Mouse (Mus musculus) cortical plate, adult 2 months (tissue): ENCODE measurements around the gene Uchl5. TPM values are rescaled to one million over a fixed set of nuclear protein-coding genes. Genes with fewer than 3 reads are reported as not detected.

Experiments used
- H3K27ac ChIP-seq: fragments of 200-500 bp; 2 replicates; pipeline ENCODE4 v1.5.1; 2012; ENCODE audit warnings: low read length, control low read depth, inconsistent platforms; ENCODE audit not compliant: insufficient read depth
- H3K4me1 ChIP-seq: fragments of 200-500 bp; 2 replicates; pipeline ENCODE4 v1.6.1; 2011; ENCODE audit warnings: low read length; ENCODE audit not compliant: control insufficient read depth, insufficient read depth
- H3K4me3 ChIP-seq: fragments of 200-500 bp; 2 replicates; pipeline ENCODE4 v1.5.1; 2011; ENCODE audit warnings: mild to moderate bottlenecking, low read length, control low read depth; ENCODE audit not compliant: insufficient read depth
- CTCF ChIP-seq: fragments of 200-500 bp; IDR thresholded peaks from 2 replicates; pipeline ENCODE4 v1.5.1; 2011; ENCODE audit warnings: mild to moderate bottlenecking, control low read depth, low read length; ENCODE audit not compliant: insufficient read depth; ENCODE audit errors: extremely low read depth
- POLR2A ChIP-seq: fragments of 200-500 bp; IDR thresholded peaks from 2 replicates; pipeline ENCODE4 v1.6.1; 2011; ENCODE audit warnings: mild to moderate bottlenecking, low read length, control low read depth; ENCODE audit not compliant: insufficient read depth; ENCODE audit errors: extremely low read depth
- polyA plus RNA-seq: library from polyadenylated mRNA; depleted of rRNA; stranded (reverse); fragments of >200 nt; gene quantifications from 2 replicates; pipeline ENCODE4 v1.2.3, GENCODE M21; 2012; rRNA removed

The Uchl5 gene
- polyA plus RNA-seq, 1 experiment, result 33.6 TPM

- H3K4me3 ChIP-seq, result no peak overlapping the region
- H3K27ac ChIP-seq, result no peak overlapping the region
- TF ChIP-seq CTCF (no peak), POLR2A (no peak)
- no peaks in the 10 kb centered on the region for H3K4me1 ChIP-seq
These were observed 60.6 kb downstream of the Uchl5 start for GRCm38 (mm10) chr1:143837681-143838080.

DNA sequence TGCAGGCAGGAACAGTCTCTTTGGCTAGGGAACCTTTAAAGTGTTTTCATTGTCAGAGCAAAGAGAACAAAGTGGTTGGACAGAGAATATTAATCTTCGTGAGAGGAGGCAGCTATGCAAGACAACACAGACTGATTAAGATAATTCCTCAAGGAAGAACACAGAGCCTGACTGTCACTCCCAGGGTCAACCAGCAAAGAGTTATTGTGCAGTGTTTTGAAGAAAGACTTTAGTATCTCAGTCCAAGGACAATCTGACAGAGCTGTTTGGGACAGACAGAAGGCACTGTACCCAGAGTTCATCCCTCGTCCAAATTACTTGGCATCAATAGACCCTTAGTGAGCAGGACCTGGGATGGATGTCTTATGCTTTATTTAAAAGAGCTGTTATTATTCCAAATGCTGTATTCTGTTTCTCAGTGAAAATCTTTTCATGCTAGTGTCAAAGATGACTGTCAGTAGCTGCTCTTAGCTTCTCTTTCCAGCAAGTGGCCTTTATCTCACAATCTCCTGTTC is 61.9 kb downstream of the Uchl5 start:
- Histone ChIP-seq H3K4me3 (no peak overlapping the region), H3K27ac (no peak overlapping the region), H3K4me1 (no peaks in the 10 kb centered on the region)
- TF ChIP-seq CTCF, result no peak
- no peak for TF ChIP-seq POLR2A

GRCm38 (mm10) chr1:143852329-143852728 is 75.3 kb downstream of the Uchl5 start:
- H3K4me3 ChIP-seq, result no peak overlapping the region
- TF ChIP-seq CTCF (no peak), POLR2A (no peak)
- no peak overlapping the region for H3K27ac ChIP-seq
- no peaks in the 10 kb centered on the region for H3K4me1 ChIP-seq

DNA sequence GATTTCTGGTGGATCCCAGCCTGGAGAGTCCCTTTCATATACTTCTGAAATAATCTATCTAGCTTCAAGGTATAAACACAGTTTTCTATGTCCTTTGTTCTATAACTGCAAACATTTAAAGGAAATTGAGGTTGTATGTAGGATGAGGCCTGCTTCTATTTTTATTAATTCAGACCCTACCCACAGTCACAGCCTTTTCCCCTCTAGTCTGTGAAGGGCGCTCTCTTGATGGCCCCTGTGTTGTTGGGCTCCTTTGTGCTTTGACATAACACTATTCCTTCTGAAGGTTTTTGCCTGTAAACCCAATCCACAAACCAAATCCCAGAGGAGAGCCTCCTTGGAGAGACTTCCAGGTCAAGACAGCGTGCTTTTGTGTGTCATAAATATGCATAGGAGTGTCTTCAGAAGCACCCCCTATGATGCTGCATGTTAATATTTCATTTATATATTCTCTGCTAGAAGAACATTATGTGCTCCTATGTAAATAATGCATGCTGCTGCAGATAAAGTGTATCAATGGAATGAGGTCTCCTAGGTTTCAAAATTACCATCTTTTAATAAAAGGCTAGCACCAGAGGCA is 75.8 kb downstream of the Uchl5 start:
- TF ChIP-seq CTCF, result no peak
- Histone ChIP-seq H3K27ac (no peak overlapping the region), H3K4me3 (no peak overlapping the region), H3K4me1 (no peaks in the 10 kb centered on the region)

GRCm38 (mm10) chr1:143853691-143854115 is 76.6 kb downstream of the Uchl5 start:
- Histone ChIP-seq H3K4me1 (no peaks in the 10 kb centered on the region; the same call in 1 of the 2 replicates), H3K27ac (no peak overlapping the region), H3K4me3 (no peak overlapping the region)
- TF ChIP-seq POLR2A (no peak), CTCF (no peak)

DNA sequence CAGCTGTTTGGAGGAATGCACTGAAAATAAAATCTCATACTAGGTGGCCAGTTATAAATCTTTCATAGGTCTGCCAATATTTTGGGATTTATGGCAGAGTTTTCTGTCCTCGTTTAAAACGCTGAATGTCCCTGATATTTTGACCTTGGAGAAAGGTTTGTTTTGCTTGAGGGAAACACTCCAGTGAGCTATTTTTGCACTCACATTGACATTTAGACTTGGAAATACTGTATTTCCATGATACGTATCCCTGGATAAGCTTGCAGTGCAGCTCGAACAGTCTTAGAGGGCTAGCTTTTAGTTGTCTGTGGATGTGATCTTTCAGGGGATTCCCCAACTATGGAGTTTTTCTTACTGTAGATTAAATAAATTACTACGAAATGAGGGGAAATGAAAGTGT is 78.6 kb downstream of the Uchl5 start:
- Histone ChIP-seq H3K27ac (no peak overlapping the region), H3K4me3 (no peak overlapping the region), H3K4me1 (no peaks in the 10 kb centered on the region; the same call in 1 of the 2 replicates)
- TF ChIP-seq CTCF (no peak), POLR2A (no peak)

Other genes starting within 250 kb of the Uchl5 start
- gene B3galt2, start 136.6 kb upstream of the Uchl5 start, polyA plus RNA-seq, result 8.7 and 9.7 TPM in 2 replicates
- gene Cdc73, start 74.4 kb upstream of the Uchl5 start, polyA plus RNA-seq, result 13.0 and 14.1 TPM in 2 replicates
- 107 and 128 TPM in 2 replicates for gene Glrx2, start 60.9 kb upstream of the Uchl5 start, polyA plus RNA-seq
- gene Trove2, start 204 bp upstream of the Uchl5 start, polyA plus RNA-seq, result 13.0 and 13.5 TPM in 2 replicates
- gene Rgs2, start 226.9 kb downstream of the Uchl5 start, polyA plus RNA-seq, result 34.5 and 39.3 TPM in 2 replicates